Mouse (Mus musculus) midbrain, embryonic 13.5 days (tissue): Measurements from ENCODE around the gene Prex1. TPM values are rescaled to one million over a fixed set of nuclear protein-coding genes. Genes with fewer than 3 reads are reported as not detected.

Experiments
- ATAC-seq: fragments of 200-750 bp; cut with Nextera tagmentation; 2 replicates; pipeline ENCODE4 v1.8.0; 2017; ENCODE audit warnings: mild to moderate bottlenecking, moderate TSS enrichment, moderate library complexity
- H3K27ac ChIP-seq: fragments of 300-500 bp; sonication (generic); 2 replicates; pipeline ENCODE4 v1.5.1; 2015; ENCODE audit warnings: inconsistent platforms, mild to moderate bottlenecking, moderate library complexity
- H3K27me3 ChIP-seq: fragments of 300-500 bp; sonication (generic); 2 replicates; pipeline ENCODE4 v1.6.1; 2015; ENCODE audit warnings: mild to moderate bottlenecking, inconsistent platforms
- H3K36me3 ChIP-seq: fragments of 300-500 bp; sonication (generic); 2 replicates; pipeline ENCODE4 v1.6.1; 2015; ENCODE audit warnings: mild to moderate bottlenecking, inconsistent platforms
- H3K4me1 ChIP-seq: fragments of 300-500 bp; sonication (generic); replicated peaks from 2 replicates; pipeline ENCODE4 v1.6.1; 2015; ENCODE audit warnings: inconsistent platforms
- H3K4me2 ChIP-seq: fragments of 300-500 bp; sonication (generic); replicated peaks from 2 replicates; pipeline ENCODE4 v1.6.1; 2015; ENCODE audit warnings: moderate library complexity, mild to moderate bottlenecking, inconsistent platforms
- H3K4me3 ChIP-seq: fragments of 300-500 bp; sonication (generic); replicated peaks from 2 replicates; pipeline ENCODE4 v1.5.1; 2015; ENCODE audit warnings: mild to moderate bottlenecking, inconsistent platforms
- H3K9ac ChIP-seq: fragments of 300-500 bp; sonication (generic); replicated peaks from 2 replicates; pipeline ENCODE4 v1.6.1; 2015; ENCODE audit warnings: mild to moderate bottlenecking, inconsistent platforms
- H3K9me3 ChIP-seq: fragments of 300-500 bp; sonication (generic); 2 replicates; pipeline ENCODE4 v1.6.1; 2016; ENCODE audit warnings: mild to moderate bottlenecking, inconsistent platforms
- WGBS: fragments of 180-500 bp; shearing (Covaris S2); methylation state at CpG from one replicate; pipeline ENCODE4 v1.1.7; 2015; 5-methylcytosine and 5-hydroxymethylcytosine counted together
- polyA plus RNA-seq: library from polyadenylated mRNA; unstranded; fragments of >200 nt; fragmentation: Nextera tagmentation; extraction: Ambion mirVana; gene quantifications from 2 replicates; pipeline ENCODE4 v1.2.1, GENCODE M21; 2015

Gene Prex1
- polyA plus RNA-seq, 1 experiment from 2014 or later = 21.1 TPM

- H3K27me3 ChIP-seq = no peaks in the 10 kb centered on the region
- ATAC-seq = 0 out of 2 replicates have a peak, but pooled peaks have one; percentile 37
- H3K27ac ChIP-seq = peak overlapping the region; percentile 67
- 29% methylated on average over 22 of the region's 22 CpGs for WGBS
- no peaks in the 10 kb centered on the region for H3K9me3 ChIP-seq
- no peaks in the 10 kb centered on the region for H3K36me3 ChIP-seq
- peak overlapping the region; percentile 19; the same call in 1 of the 2 replicates for H3K9ac ChIP-seq
- H3K4me1 ChIP-seq = peaks cover 81% of the 10 kb centered on the region
- peak overlapping the region; percentile 12; the same call in 1 of the 2 replicates for H3K4me2 ChIP-seq
- H3K4me3 ChIP-seq = no peak overlapping the region
These were observed 45.6 kb downstream of the Prex1 start for GRCm38 (mm10) chr2:166667790-166668695.

- 92% methylated on average over 13 of the region's 13 CpGs for WGBS
- H3K4me1 ChIP-seq = peaks cover 78% of the 10 kb centered on the region
- no peaks in the 10 kb centered on the region for H3K27me3 ChIP-seq
- no peaks in the 10 kb centered on the region for H3K36me3 ChIP-seq
- ATAC-seq = no peak
- H3K4me3 ChIP-seq = no peak overlapping the region
- no peaks in the 10 kb centered on the region for H3K9me3 ChIP-seq
- no peak overlapping the region for H3K9ac ChIP-seq
- H3K4me2 ChIP-seq = no peak overlapping the region
- H3K27ac ChIP-seq = no peak overlapping the region
These were observed 47.5 kb downstream of the Prex1 start for GRCm38 (mm10) chr2:166666175-166666574.

- Histone ChIP-seq H3K27me3 (no peaks in the 10 kb centered on the region), H3K4me2 (no peak overlapping the region), H3K36me3 (no peaks in the 10 kb centered on the region), H3K9me3 (no peaks in the 10 kb centered on the region), H3K27ac (no peak overlapping the region), H3K4me1 (peaks cover 73% of the 10 kb centered on the region), H3K9ac (no peak overlapping the region), H3K4me3 (no peak overlapping the region)
- WGBS = 69% methylated on average over 6 of the region's 6 CpGs
- ATAC-seq = no peak
These were observed 48.2 kb downstream of the Prex1 start for GRCm38 (mm10) chr2:166665244-166665922.

- Histone ChIP-seq H3K9ac (no peak overlapping the region), H3K9me3 (no peaks in the 10 kb centered on the region), H3K27me3 (no peaks in the 10 kb centered on the region), H3K4me1 (peaks cover 64% of the 10 kb centered on the region), H3K36me3 (no peaks in the 10 kb centered on the region), H3K4me2 (no peak overlapping the region), H3K4me3 (no peak overlapping the region), H3K27ac (no peak overlapping the region)
- 69% methylated on average over 15 of the region's 15 CpGs for WGBS
- ATAC-seq = no peak
These were observed 49.1 kb downstream of the Prex1 start for GRCm38 (mm10) chr2:166664506-166664905.

GRCm38 (mm10) chr2:166663250-166663961 lies 50.2 kb downstream of the Prex1 start:
- Histone ChIP-seq H3K4me1 (peaks cover 54% of the 10 kb centered on the region), H3K4me3 (no peak overlapping the region), H3K4me2 (no peak overlapping the region), H3K27ac (peak overlapping the region; percentile 44; the same call in 1 of the 2 replicates), H3K9me3 (no peaks in the 10 kb centered on the region), H3K27me3 (no peaks in the 10 kb centered on the region), H3K9ac (no peak overlapping the region), H3K36me3 (no peaks in the 10 kb centered on the region)
- peak; percentile 59; the same call in 1 of the 2 replicates for ATAC-seq
- 54% methylated on average over 9 of the region's 9 CpGs for WGBS

GRCm38 (mm10) chr2:166662595-166663160 lies 51.0 kb downstream of the Prex1 start:
- no peak overlapping the region for H3K9ac ChIP-seq
- H3K36me3 ChIP-seq = no peaks in the 10 kb centered on the region
- H3K4me1 ChIP-seq = peaks cover 54% of the 10 kb centered on the region
- H3K4me2 ChIP-seq = no peak overlapping the region
- H3K9me3 ChIP-seq = no peaks in the 10 kb centered on the region
- no peaks in the 10 kb centered on the region for H3K27me3 ChIP-seq
- no peak overlapping the region for H3K4me3 ChIP-seq
- 0 out of 2 replicates have a peak, but pooled peaks have one; percentile 22 for ATAC-seq
- peak overlapping the region; percentile 44; the same call in 1 of the 2 replicates for H3K27ac ChIP-seq
- WGBS = 56% methylated on average over 6 of the region's 6 CpGs

- no peak for ATAC-seq
- no peaks in the 10 kb centered on the region for H3K36me3 ChIP-seq
- peaks cover 54% of the 10 kb centered on the region for H3K4me1 ChIP-seq
- no peak overlapping the region for H3K4me3 ChIP-seq
- WGBS = 76% methylated on average over 3 of the region's 3 CpGs
- no peaks in the 10 kb centered on the region for H3K27me3 ChIP-seq
- H3K27ac ChIP-seq = no peak overlapping the region
- H3K4me2 ChIP-seq = no peak overlapping the region
- no peak overlapping the region for H3K9ac ChIP-seq
- no peaks in the 10 kb centered on the region for H3K9me3 ChIP-seq
These were observed 51.7 kb downstream of the Prex1 start for GRCm38 (mm10) chr2:166661971-166662370.

- Histone ChIP-seq H3K9ac (no peak overlapping the region), H3K27me3 (no peaks in the 10 kb centered on the region), H3K36me3 (no peaks in the 10 kb centered on the region), H3K4me3 (no peak overlapping the region), H3K9me3 (no peaks in the 10 kb centered on the region), H3K4me1 (peaks cover 58% of the 10 kb centered on the region), H3K4me2 (no peak overlapping the region), H3K27ac (no peak overlapping the region)
- no peak for ATAC-seq
- whole genome bisulfite sequencing = 86% methylated on average over 12 of the region's 12 CpGs
These were observed 52.1 kb downstream of the Prex1 start for GRCm38 (mm10) chr2:166661498-166661897.

- Histone ChIP-seq H3K9me3 (no peaks in the 10 kb centered on the region), H3K4me3 (no peak overlapping the region), H3K9ac (no peak overlapping the region), H3K27ac (peak overlapping the region; percentile 78; the same call in 1 of the 2 replicates), H3K4me2 (no peak overlapping the region), H3K27me3 (no peaks in the 10 kb centered on the region), H3K4me1 (peaks cover 62% of the 10 kb centered on the region), H3K36me3 (no peaks in the 10 kb centered on the region)
- 67% methylated on average over 3 of the region's 3 CpGs for WGBS
- ATAC-seq = no peak
These were observed 55.3 kb downstream of the Prex1 start for GRCm38 (mm10) chr2:166658380-166658779.

- H3K27me3 ChIP-seq = no peaks in the 10 kb centered on the region
These were observed 56.1 kb downstream of the Prex1 start for GRCm38 (mm10) chr2:166657451-166658011.

GRCm38 (mm10) chr2:166656630-166657029 lies 57.0 kb downstream of the Prex1 start:
- Histone ChIP-seq H3K4me3 (no peak overlapping the region), H3K4me2 (peak overlapping the region; percentile 33), H3K9ac (no peak overlapping the region), H3K9me3 (no peaks in the 10 kb centered on the region), H3K27me3 (no peaks in the 10 kb centered on the region), H3K36me3 (no peaks in the 10 kb centered on the region), H3K27ac (peak overlapping the region; percentile 78), H3K4me1 (peaks cover 48% of the 10 kb centered on the region)
- WGBS = 52% methylated on average over 4 of the region's 4 CpGs
- 0 out of 2 replicates have a peak, but pooled peaks have one; percentile 2 for ATAC-seq

More at GRCm38 (mm10) chr2:166657451-166658011, 56.1 kb downstream of the Prex1 start:
- ATAC-seq = peak; percentile 27; the same call in 1 of the 2 replicates
- 14% methylated on average over 10 of the region's 10 CpGs for WGBS
- Histone ChIP-seq H3K9ac (0 out of 2 replicates have a peak overlapping the region, but pooled peaks have one; percentile 29), H3K27ac (peak overlapping the region; percentile 78), H3K36me3 (no peaks in the 10 kb centered on the region), H3K4me2 (no peak overlapping the region), H3K4me1 (peaks cover 54% of the 10 kb centered on the region), H3K9me3 (no peaks in the 10 kb centered on the region), H3K4me3 (no peak overlapping the region)
